Mouse (Mus musculus): ENCODE data around the gene Fmo1. TPM values are rescaled to one million over a fixed set of nuclear protein-coding genes. Genes with fewer than 3 reads are reported as not detected.

The Fmo1 gene
- polyA plus RNA-seq, 1 experiment from 2014 or later, result 20.8 TPM

- Histone ChIP-seq H3K27ac (replicated peaks) (no peak overlapping the region), H3K4me3 (replicated peaks) (no peak overlapping the region), H3K36me3 (no peaks in the 10 kb centered on the region), H3K9me3 (replicated peaks) (no peaks in the 10 kb centered on the region), H3K4me2 (no peak overlapping the region), H3K27me3 (replicated peaks) (no peaks in the 10 kb centered on the region), H3K9ac (replicated peaks) (no peak overlapping the region), H3K4me1 (no peaks in the 10 kb centered on the region)
- no peak for ATAC-seq (ENCODE audit: low FRiP score)
- WGBS, result 85% methylated on average over 4 of the region's 4 CpGs
Observed at GRCm38 (mm10) chr1:162882681-162883080, 16.3 kb upstream of the Fmo1 start.

- H3K27ac ChIP-seq (replicated peaks), result no peak overlapping the region
- H3K36me3 ChIP-seq, result no peaks in the 10 kb centered on the region
- no peak for ATAC-seq (ENCODE audit: low FRiP score)
- H3K4me1 ChIP-seq, result no peaks in the 10 kb centered on the region
- H3K4me2 ChIP-seq, result no peak overlapping the region
- H3K27me3 ChIP-seq (replicated peaks), result no peaks in the 10 kb centered on the region
- no peak overlapping the region for H3K4me3 ChIP-seq (replicated peaks)
- H3K9ac ChIP-seq (replicated peaks), result no peak overlapping the region
- no peaks in the 10 kb centered on the region for H3K9me3 ChIP-seq (replicated peaks)
- 66% methylated on average over 11 of the region's 11 CpGs for WGBS
Observed at GRCm38 (mm10) chr1:162879595-162880369, 13.4 kb upstream of the Fmo1 start.

GRCm38 (mm10) chr1:162875091-162875490 is 8.7 kb upstream of the Fmo1 start:
- no peaks in the 10 kb centered on the region for H3K27me3 ChIP-seq (replicated peaks)
- ATAC-seq (ENCODE audit: low FRiP score), result no peak
- no peak overlapping the region for H3K4me2 ChIP-seq
- WGBS, result 84% methylated on average over 3 of the region's 3 CpGs
- no peak overlapping the region for H3K9ac ChIP-seq (replicated peaks)
- H3K27ac ChIP-seq (replicated peaks), result no peak overlapping the region
- no peaks in the 10 kb centered on the region for H3K9me3 ChIP-seq (replicated peaks)
- no peak overlapping the region for H3K4me3 ChIP-seq (replicated peaks)
- H3K36me3 ChIP-seq, result no peaks in the 10 kb centered on the region
- no peaks in the 10 kb centered on the region for H3K4me1 ChIP-seq

GRCm38 (mm10) chr1:162871701-162872311 is 5.4 kb upstream of the Fmo1 start:
- Histone ChIP-seq H3K36me3 (no peaks in the 10 kb centered on the region), H3K27ac (replicated peaks) (no peak overlapping the region), H3K4me3 (replicated peaks) (no peak overlapping the region), H3K4me2 (no peak overlapping the region), H3K4me1 (no peaks in the 10 kb centered on the region), H3K9me3 (replicated peaks) (no peaks in the 10 kb centered on the region), H3K9ac (replicated peaks) (no peak overlapping the region), H3K27me3 (replicated peaks) (no peaks in the 10 kb centered on the region)
- ATAC-seq (ENCODE audit: low FRiP score), result no peak
- 62% methylated on average over 9 of the region's 9 CpGs for WGBS

- H3K4me3 ChIP-seq (replicated peaks), result no peak overlapping the region
- no peaks in the 10 kb centered on the region for H3K9me3 ChIP-seq (replicated peaks)
- H3K4me2 ChIP-seq, result no peak overlapping the region
- H3K27ac ChIP-seq (replicated peaks), result no peak overlapping the region
- H3K9ac ChIP-seq (replicated peaks), result no peak overlapping the region
- H3K27me3 ChIP-seq (replicated peaks), result no peaks in the 10 kb centered on the region
- no peaks in the 10 kb centered on the region for H3K4me1 ChIP-seq
- ATAC-seq (ENCODE audit: low FRiP score), result no peak
- WGBS, result 84% methylated on average over 7 of the region's 7 CpGs
- no peaks in the 10 kb centered on the region for H3K36me3 ChIP-seq
Observed at GRCm38 (mm10) chr1:162870978-162871377, 4.6 kb upstream of the Fmo1 start.

- Histone ChIP-seq H3K27ac (replicated peaks) (no peak overlapping the region), H3K9me3 (replicated peaks) (no peaks in the 10 kb centered on the region), H3K9ac (replicated peaks) (no peak overlapping the region), H3K36me3 (no peaks in the 10 kb centered on the region), H3K4me2 (no peak overlapping the region), H3K4me1 (no peaks in the 10 kb centered on the region), H3K4me3 (replicated peaks) (no peak overlapping the region), H3K27me3 (replicated peaks) (no peaks in the 10 kb centered on the region)
- no peak for ATAC-seq (ENCODE audit: low FRiP score)
- 79% methylated on average over 4 of the region's 4 CpGs for WGBS
Observed at GRCm38 (mm10) chr1:162867396-162867795, 986 bp upstream of the Fmo1 start.

- Histone ChIP-seq H3K27ac (replicated peaks) (no peak overlapping the region), H3K36me3 (no peaks in the 10 kb centered on the region), H3K4me2 (no peak overlapping the region), H3K9ac (replicated peaks) (no peak overlapping the region), H3K27me3 (replicated peaks) (no peaks in the 10 kb centered on the region), H3K4me3 (replicated peaks) (no peak overlapping the region), H3K9me3 (replicated peaks) (no peaks in the 10 kb centered on the region), H3K4me1 (no peaks in the 10 kb centered on the region)
- ATAC-seq (ENCODE audit: low FRiP score), result no peak
- WGBS, result 69% methylated on average over 3 of the region's 3 CpGs
Observed at GRCm38 (mm10) chr1:162865493-162865830, 948 bp downstream of the Fmo1 start.

GRCm38 (mm10) chr1:162864816-162865492 is 1.5 kb downstream of the Fmo1 start:
- ATAC-seq (ENCODE audit: low FRiP score), result no peak
- peaks cover 3% of the 10 kb centered on the region; the same call in 1 of the 2 replicates for H3K4me1 ChIP-seq
- H3K36me3 ChIP-seq, result no peaks in the 10 kb centered on the region
- H3K4me2 ChIP-seq, result no peak overlapping the region
- no peak overlapping the region for H3K27ac ChIP-seq (replicated peaks)
- H3K4me3 ChIP-seq (replicated peaks), result no peak overlapping the region
- H3K27me3 ChIP-seq (replicated peaks), result no peaks in the 10 kb centered on the region
- H3K9ac ChIP-seq (replicated peaks), result no peak overlapping the region
- 83% methylated on average over 8 of the region's 8 CpGs for WGBS
- no peaks in the 10 kb centered on the region for H3K9me3 ChIP-seq (replicated peaks)

- Histone ChIP-seq H3K4me1 (peaks cover 3% of the 10 kb centered on the region; the same call in 1 of the 2 replicates), H3K9me3 (replicated peaks) (no peaks in the 10 kb centered on the region), H3K4me2 (no peak overlapping the region), H3K27me3 (replicated peaks) (no peaks in the 10 kb centered on the region), H3K9ac (replicated peaks) (no peak overlapping the region), H3K27ac (replicated peaks) (no peak overlapping the region), H3K4me3 (replicated peaks) (no peak overlapping the region), H3K36me3 (no peaks in the 10 kb centered on the region)
- WGBS, result 91% methylated on average over 5 of the region's 5 CpGs
- ATAC-seq (ENCODE audit: low FRiP score), result no peak
Observed at GRCm38 (mm10) chr1:162864279-162864678, 2.1 kb downstream of the Fmo1 start.

GRCm38 (mm10) chr1:162863579-162863978 is 2.8 kb downstream of the Fmo1 start:
- H3K27ac ChIP-seq (replicated peaks), result no peak overlapping the region
- no peaks in the 10 kb centered on the region for H3K27me3 ChIP-seq (replicated peaks)
- peaks cover 3% of the 10 kb centered on the region; the same call in 1 of the 2 replicates for H3K4me1 ChIP-seq
- 86% methylated on average over 3 of the region's 3 CpGs for WGBS
- no peak for ATAC-seq (ENCODE audit: low FRiP score)
- H3K9me3 ChIP-seq (replicated peaks), result no peaks in the 10 kb centered on the region
- no peaks in the 10 kb centered on the region for H3K36me3 ChIP-seq
- no peak overlapping the region for H3K4me2 ChIP-seq
- no peak overlapping the region for H3K4me3 ChIP-seq (replicated peaks)
- no peak overlapping the region for H3K9ac ChIP-seq (replicated peaks)

GRCm38 (mm10) chr1:162862328-162862727 is 4.1 kb downstream of the Fmo1 start:
- Histone ChIP-seq H3K9ac (replicated peaks) (no peak overlapping the region), H3K27me3 (replicated peaks) (no peaks in the 10 kb centered on the region), H3K9me3 (replicated peaks) (no peaks in the 10 kb centered on the region), H3K4me1 (peaks cover 3% of the 10 kb centered on the region; the same call in 1 of the 2 replicates), H3K4me3 (replicated peaks) (no peak overlapping the region), H3K36me3 (no peaks in the 10 kb centered on the region), H3K4me2 (no peak overlapping the region), H3K27ac (replicated peaks) (no peak overlapping the region)
- WGBS, result 10% methylated on average over 1 of the region's 1 CpGs
- no peak for ATAC-seq (ENCODE audit: low FRiP score)

All from neural tube, embryonic 15.5 days (tissue).